Mouse (Mus musculus) embryonic stem cell, embryonic (primary cell): Measurements from ENCODE around the gene Pcmtd2.
"Not testable (repeated sequence)": the region's sequence is repeated elsewhere in the genome, so short reads cannot be mapped to it uniquely, and the experiment has no call there.

Experiments used
- CTCF ChIA-PET, 4 experiments: fragments of 300-600 bp in 2 of 4; fragments of 350-600 bp in 2 of 4; sonication (Branson Sonifier 250); formaldehyde crosslinking; loops; one replicate each; lab custom pipeline; 2022; ENCODE audit warnings: inconsistent platforms in 2 of 4; lab: Charles Lee
- POLR2A ChIA-PET, 4 experiments: fragments of 300-600 bp in 2 of 4; fragments of 350-600 bp in 2 of 4; sonication (Branson Sonifier 250); formaldehyde crosslinking; loops; one replicate each; lab custom pipeline; 2022; ENCODE audit warnings: antibody characterized with exemption in 4 of 4, inconsistent platforms in 1 of 4; lab: Charles Lee

Gene Pcmtd2

GRCm38 (mm10) chr2:181837372-181838292 lies at the start of gene Pcmtd2:
TSS of gene Pcmtd2 (plus strand) at chr2:181837854.
- ChIA-PET CTCF (interaction anchor here in 1 of 4 experiments (0.7 kb wide), 1 partner anchor 786 kb away, joined by 4 read pairs; no protein-coding TSS in a partner anchor), POLR2A (interaction anchor here in 2 of 4 experiments (0.6 to 1.0 kb wide), 4 partner anchors 28 to 853 kb away, joined by 3 to 6 read pairs (median 4); no protein-coding TSS in a partner anchor)

DNA sequence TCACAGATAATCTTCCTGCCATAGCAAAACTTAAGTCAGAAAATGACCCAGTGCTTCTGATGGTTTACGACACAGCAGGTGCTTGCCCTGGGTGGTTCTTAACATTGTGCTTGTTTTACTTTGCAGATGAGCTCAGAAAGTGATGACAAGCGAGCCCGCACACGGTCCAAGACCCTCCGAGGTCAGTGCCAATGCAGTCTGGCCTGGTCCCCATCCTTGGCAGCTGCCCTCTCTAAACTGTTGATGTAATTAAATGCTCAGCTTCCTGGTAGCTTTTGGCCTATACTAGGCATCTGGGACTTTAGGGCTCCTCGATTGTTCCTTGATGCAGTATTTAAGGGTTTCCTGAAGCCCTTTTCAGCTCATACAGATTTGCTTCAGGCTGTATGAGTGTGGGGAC lies 48.3 kb upstream of the Pcmtd2 start:
- POLR2A ChIA-PET = no interaction called here
- CTCF ChIA-PET = no interaction called here

DNA sequence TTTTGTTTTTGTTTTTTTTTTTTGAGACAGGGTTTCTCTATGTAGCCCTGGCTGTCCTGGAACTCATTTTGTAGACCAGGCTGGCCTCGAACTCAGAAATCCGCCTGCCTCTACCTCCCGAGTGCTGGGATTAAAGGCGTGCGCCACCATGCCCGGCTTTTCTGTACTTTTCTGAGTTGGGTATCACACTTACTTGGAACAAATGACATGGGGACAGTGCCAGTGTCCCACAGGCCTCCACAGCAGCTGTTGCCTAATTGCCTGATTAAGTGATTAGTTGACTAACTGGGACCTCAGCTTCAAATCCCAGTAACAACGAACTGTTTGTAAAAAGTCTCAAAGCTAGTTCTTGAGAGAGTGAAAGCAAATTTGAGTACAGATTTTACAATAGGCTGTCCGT lies 44.5 kb upstream of the Pcmtd2 start:
- CTCF ChIA-PET, POLR2A ChIA-PET: not testable (repeated sequence)

DNA sequence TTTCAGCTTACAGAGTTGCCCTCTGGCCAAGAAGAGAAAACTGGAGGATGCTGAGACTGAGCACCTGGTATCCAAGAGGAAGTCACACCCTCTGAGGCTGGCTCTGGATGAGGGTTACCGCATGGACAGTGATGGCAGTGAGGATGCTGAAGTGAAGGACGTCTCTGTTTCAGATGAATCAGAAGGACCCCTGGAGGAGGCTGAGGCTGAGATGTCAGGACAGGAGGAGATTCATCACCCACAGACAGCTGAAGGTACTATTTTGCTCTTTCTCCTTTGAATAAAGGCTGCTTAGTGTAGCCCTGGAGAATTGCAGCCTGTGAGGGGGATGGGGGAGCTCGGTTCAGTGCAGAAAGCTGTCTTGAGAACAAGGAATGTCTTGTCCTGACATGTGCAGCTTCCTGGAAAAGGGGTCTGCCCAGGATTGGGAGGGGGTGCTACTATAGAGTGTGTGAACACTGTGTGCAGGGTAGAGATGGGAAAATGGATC lies 42.0 kb upstream of the Pcmtd2 start:
- ChIA-PET POLR2A (no interaction called here), CTCF (interaction anchor here in 1 of 4 experiments (0.6 kb wide), 1 partner anchor 47 kb away, joined by 4 read pairs; no protein-coding TSS in a partner anchor)

DNA sequence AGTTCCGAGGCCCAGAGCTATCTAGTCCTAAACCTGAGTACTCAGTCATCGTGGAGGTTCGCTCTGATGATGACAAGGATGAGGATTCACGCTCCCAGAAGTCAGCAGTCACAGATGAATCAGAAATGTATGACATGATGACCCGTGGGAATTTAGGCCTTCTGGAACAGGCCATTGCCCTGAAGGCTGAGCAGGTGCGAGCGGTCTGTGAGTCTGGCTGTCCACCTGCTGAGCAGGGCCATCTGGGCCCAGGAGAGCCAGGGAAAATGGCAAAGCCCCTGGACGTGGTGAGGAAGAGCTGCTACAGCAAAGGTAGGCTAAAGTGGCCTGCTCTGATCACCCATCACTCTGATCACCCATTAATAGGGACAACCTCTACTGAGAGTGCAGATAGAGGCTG lies 40.0 kb upstream of the Pcmtd2 start:
- CTCF ChIA-PET = interaction anchor here in 1 of 4 experiments (0.5 kb wide), 1 partner anchor 422 kb away, joined by 3 read pairs; no protein-coding TSS in a partner anchor
- POLR2A ChIA-PET = interaction anchor here in 1 of 4 experiments (1.4 to 1.7 kb wide), 3 partner anchors 15 to 49 kb away, joined by 3 to 6 read pairs (median 4); no protein-coding TSS in a partner anchor

DNA sequence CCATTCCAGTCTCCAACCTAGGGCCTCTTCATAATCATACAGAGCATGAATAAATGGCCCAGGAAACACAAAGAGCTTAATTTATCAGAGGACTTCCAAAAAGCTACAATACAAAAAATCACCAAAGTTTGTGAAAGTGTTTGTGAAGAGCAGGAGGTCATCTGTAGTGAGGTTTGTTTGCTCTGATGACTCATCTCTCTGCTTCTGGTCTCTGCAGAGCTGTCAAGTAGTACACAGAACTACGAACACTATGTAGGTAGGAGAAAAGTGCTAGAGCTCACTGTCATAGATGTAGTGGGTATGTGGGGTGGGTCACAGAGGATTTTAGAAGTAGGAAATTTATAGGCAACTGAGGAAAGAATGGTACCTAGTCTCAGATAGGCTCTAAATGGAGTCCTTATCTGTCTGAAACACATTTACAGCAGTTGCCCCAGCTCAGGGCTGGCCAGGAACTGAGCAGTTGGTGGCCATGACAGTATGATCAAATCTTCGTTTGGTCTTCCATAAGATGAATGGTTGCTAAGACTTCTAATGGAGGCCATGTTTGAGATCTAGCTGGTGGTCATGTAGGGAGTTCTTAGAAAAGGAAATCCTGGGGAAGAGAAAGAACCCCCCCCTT lies 8.5 kb upstream of the Pcmtd2 start:
- ChIA-PET POLR2A (interaction anchor here in 1 of 4 experiments (1.5 kb wide), 1 partner anchor 32 kb away, joined by 4 read pairs; no protein-coding TSS in a partner anchor), CTCF (interaction anchor here in 1 of 4 experiments (1.1 kb wide), 1 partner anchor 170 kb away, joined by 8 read pairs; no protein-coding TSS in a partner anchor)

- CTCF ChIA-PET = no interaction called here
- POLR2A ChIA-PET = no interaction called here
Observed at GRCm38 (mm10) chr2:181832745-181833144, 4.9 kb upstream of the Pcmtd2 start.

DNA sequence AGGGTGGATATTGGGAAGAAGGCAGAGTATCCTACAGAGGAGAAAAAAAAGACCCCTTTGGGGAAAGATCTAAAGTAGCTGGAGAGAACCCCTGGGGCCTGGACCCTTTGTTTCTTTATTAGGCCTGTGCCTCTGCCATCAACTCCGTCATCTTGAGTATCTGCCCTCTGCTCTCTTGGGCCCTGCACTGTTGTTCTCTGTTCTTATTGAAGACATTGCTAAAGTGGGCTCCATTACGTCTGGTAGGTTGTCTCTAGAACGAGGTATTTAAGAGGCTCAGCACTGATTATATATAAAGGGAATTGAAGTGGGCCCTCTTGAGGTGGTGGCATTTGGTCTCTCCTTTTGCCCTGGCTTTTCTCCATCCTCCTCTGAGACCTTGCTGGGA lies 633 bp downstream of the Pcmtd2 start:
- ChIA-PET CTCF (interaction anchor here in 1 of 4 experiments (0.7 kb wide), 1 partner anchor 787 kb away, joined by 4 read pairs; no protein-coding TSS in a partner anchor), POLR2A (interaction anchor here in 2 of 4 experiments (0.6 to 1.4 kb wide), 4 partner anchors 20 to 854 kb away, joined by 3 to 6 read pairs (median 4); no protein-coding TSS in a partner anchor)

- CTCF ChIA-PET = interaction anchor here in 1 of 4 experiments (1.2 kb wide), 1 partner anchor 124 kb away, joined by 4 read pairs; no protein-coding TSS in a partner anchor
- POLR2A ChIA-PET = interaction anchor here in 1 of 4 experiments (0.7 to 1.6 kb wide), 4 partner anchors 20 to 48 kb away, joined by 3 to 6 read pairs (median 3); no protein-coding TSS in a partner anchor
Observed at GRCm38 (mm10) chr2:181845709-181846394, 8.2 kb downstream of the Pcmtd2 start.

DNA sequence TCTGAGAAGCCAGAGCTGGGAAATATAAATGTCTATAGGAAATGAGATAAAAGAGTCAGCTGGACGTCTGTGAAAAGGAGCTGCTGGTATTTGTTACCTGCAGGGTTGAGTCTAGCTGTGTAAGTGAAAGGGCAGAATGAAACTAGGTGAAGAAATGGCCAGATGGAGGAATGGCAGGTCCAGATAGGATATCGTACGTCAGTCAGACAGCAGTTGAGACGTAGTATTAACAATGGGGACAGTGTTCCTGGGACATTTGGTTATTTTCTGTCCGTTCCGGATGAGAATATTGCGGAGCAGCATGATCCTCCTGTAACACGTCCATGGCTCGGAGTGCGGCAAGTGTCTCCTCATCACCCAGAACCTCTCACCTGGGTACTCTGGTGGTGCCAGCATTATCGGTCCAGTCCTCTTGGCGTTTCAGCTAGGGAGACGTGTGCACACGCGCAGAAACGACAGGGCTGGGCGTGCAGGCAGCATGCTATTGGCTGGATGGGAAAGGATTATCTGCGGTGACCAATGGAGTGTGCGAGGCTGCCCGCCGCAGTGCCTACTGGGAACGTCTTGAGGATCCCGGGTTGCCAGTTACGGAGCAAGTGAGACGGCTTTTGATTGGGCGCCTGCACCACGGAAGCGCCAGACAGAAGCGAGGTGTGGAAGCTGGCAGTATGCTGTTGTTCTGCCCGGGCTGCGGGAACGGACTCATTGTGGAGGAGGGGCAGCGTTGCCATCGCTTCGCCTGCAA lies 26.3 kb downstream of the Pcmtd2 start, which contains the start of gene Polr3k:
TSS of gene Polr3k (plus strand) at position 547 of the 745 bp plus-strand sequence.
- POLR2A ChIA-PET = interaction anchor here in 2 of 4 experiments (0.6 to 2.5 kb wide), 12 partner anchors 8 to 263 kb away, joined by 3 to 8 read pairs (median 3); partner anchors contain the start of gene Tcea2 (in 1 of the 2)
- CTCF ChIA-PET = interaction anchor here in 3 of 4 experiments (0.6 to 3.9 kb wide), 5 partner anchors 142 to 543 kb away, joined by 3 to 22 read pairs (median 5); no protein-coding TSS in a partner anchor

DNA sequence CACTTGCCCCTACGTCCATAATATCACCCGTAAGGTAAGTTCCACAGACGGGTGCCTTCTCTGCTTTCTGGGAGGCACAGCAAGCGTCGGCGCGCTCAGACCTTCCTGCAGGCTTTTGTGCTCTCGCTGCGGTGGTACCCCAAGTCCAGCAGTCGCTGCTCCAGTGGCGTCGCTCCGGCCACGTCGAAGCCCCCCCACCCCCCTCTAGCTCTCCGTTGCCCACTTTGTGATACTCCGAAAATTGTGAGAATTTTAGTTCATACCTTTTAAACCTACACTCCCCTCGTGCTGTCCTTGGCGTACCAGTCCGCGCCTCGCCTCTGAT lies 26.8 kb downstream of the Pcmtd2 start:
- CTCF ChIA-PET = interaction anchor here in 3 of 4 experiments (0.6 to 3.9 kb wide), 4 partner anchors 142 to 188 kb away, joined by 3 to 22 read pairs (median 6); no protein-coding TSS in a partner anchor
- POLR2A ChIA-PET = interaction anchor here in 2 of 4 experiments (0.6 to 2.5 kb wide), 10 partner anchors 9 to 205 kb away, joined by 3 to 8 read pairs (median 3); partner anchors contain the start of gene Tcea2 (in 1 of the 2)

DNA sequence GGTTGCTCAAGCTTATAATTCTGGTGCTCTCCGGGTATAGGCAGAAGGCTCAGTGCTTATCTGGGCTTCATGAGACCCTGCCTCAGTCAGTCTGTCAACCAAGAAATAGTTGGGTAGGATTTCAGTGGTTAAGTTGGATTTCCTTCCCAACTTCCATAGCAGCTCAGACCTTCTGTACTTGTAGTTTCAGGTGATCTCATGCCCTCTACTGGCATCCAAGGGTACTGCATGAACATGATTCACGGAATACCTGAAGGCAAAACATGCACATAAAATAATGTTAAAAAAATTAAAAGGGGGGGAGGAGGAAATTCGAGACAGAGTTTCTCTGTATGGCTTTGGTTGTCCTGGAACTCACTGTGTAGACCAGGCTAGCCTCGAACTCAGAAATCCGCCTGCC lies 29.3 kb downstream of the Pcmtd2 start:
- CTCF ChIA-PET = interaction anchor here (0.6 to 3.9 kb wide), 27 partner anchors 11 to 223 kb away, joined by 3 to 25 read pairs (median 3); no protein-coding TSS in a partner anchor
- POLR2A ChIA-PET = interaction anchor here in 2 of 4 experiments (0.6 to 1.8 kb wide), 6 partner anchors 14 to 188 kb away, joined by 4 to 6 read pairs (median 4); no protein-coding TSS in a partner anchor

- POLR2A ChIA-PET = no interaction called here
Observed at GRCm38 (mm10) chr2:181871039-181871438, 33.4 kb downstream of the Pcmtd2 start.

DNA sequence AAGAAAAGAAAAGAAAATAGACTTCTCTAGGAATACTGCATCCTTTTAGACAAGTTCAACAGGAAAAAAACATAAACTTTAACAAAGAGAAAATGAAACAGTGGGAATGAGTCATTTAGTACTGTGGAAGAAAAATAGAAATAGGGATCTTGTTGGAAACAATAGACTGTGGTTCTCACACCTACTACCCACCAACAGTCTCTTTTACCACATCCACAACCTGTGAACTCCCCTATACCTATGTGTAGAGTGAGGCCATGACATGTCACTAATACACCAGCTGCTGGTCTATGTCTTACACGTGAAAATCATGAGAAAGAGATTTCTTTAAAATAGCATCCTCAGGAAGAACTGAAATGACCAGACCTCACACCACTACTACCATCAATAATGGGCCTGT lies 41.2 kb downstream of the Pcmtd2 start:
- ChIA-PET CTCF (no interaction called here), POLR2A (no interaction called here)

More at GRCm38 (mm10) chr2:181871039-181871438, 33.4 kb downstream of the Pcmtd2 start:
- CTCF ChIA-PET = no interaction called here

DNA sequence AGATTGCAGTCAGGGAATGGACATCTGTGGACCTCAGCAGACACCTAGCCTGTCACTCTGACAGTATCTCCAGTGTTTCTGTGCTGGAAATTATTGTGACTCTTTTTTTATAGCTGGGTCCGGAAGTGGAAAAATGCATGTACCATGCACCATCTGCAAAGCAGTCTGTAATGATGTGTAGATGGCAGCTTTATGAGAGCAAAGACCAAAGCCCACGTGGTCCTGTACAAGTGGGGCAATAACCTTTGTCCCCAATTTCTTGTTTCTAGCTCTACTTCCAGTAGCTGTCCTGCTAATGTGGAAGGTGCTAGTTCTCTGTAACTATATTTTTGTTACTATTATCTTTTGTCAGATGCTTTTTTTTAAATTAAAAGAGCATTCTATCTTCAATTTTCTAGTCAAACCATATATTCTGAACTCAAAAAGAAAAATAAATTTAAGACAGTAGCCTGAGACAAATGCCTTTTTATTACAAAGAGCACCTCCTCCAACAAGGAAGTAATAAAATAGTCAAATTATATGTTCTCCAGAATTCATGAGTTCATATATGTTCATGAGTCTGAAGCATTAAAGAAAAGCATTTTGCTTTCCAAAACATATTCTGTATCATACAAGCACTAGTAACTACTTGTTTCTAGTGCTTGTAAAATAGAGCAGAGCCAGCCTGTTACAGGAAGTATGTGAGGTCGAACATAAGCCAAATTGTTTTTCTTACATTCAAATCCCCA lies 45.5 kb downstream of the Pcmtd2 start:
- ChIA-PET POLR2A (interaction anchor here in 1 of 4 experiments (1.1 kb wide), 1 partner anchor 13 kb away, joined by 3 read pairs; no protein-coding TSS in a partner anchor), CTCF (interaction anchor here in 1 of 4 experiments (0.8 kb wide), 1 partner anchor 17 kb away, joined by 3 read pairs; no protein-coding TSS in a partner anchor)
